Mouse (Mus musculus): ENCODE measurements around the gene Ap1m2. TPM values are rescaled to one million over a fixed set of nuclear protein-coding genes. Genes with fewer than 3 reads are reported as not detected.
A peak's percentile ranks its signal among the peaks of the same experiment; 100 is the strongest.
"Not testable (repeated sequence)": the region's sequence is repeated elsewhere in the genome, so short reads cannot be mapped to it uniquely, and the experiment has no call there.

Gene Ap1m2
- polyA plus RNA-seq, 1 experiment from 2014 or later, result 2.5 TPM

GRCm38 (mm10) chr9:21268305-21268704, 43.8 kb downstream of the Ap1m2 start:
- ATAC-seq (ENCODE audit: low FRiP score), result no peak
- Histone ChIP-seq H3K4me2 (no peak overlapping the region), H3K9ac (replicated peaks) (no peak overlapping the region), H3K9me3 (replicated peaks) (no peaks in the 10 kb centered on the region), H3K27ac (replicated peaks) (no peak overlapping the region), H3K4me3 (replicated peaks) (no peak overlapping the region), H3K4me1 (peaks cover 23% of the 10 kb centered on the region), H3K36me3 (peaks cover 62% of the 10 kb centered on the region), H3K27me3 (replicated peaks) (no peaks in the 10 kb centered on the region)
- WGBS, result 93% methylated on average over 16 of the region's 16 CpGs

DNA sequence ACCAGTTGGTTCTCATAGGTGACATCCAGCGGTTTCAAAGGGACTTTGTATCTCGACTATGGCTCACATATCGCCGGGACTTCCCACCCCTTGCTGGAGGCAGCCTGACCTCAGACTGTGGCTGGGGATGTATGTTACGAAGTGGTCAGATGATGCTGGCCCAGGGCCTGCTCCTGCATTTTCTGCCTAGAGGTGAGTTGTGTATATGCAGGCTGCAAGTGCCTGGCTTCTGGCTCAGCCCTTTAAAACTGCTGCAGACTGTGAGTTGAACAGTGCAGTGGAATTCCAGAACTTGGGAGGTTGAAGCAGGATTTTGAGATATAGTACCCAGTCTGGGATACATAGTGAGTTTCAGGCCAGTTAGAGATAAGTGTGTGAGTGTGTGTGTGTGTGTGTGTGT, 45.2 kb downstream of the Ap1m2 start:
- no peak overlapping the region for H3K4me3 ChIP-seq (replicated peaks)
- no peak for ATAC-seq (ENCODE audit: low FRiP score)
- peaks cover 23% of the 10 kb centered on the region for H3K4me1 ChIP-seq
- no peak overlapping the region for H3K27ac ChIP-seq (replicated peaks)
- peaks cover 48% of the 10 kb centered on the region for H3K36me3 ChIP-seq
- peak overlapping the region; percentile 82 for H3K4me2 ChIP-seq
- no peak overlapping the region for H3K9ac ChIP-seq (replicated peaks)
- WGBS, result 94% methylated on average over 5 of the region's 5 CpGs
- H3K9me3 ChIP-seq (replicated peaks), result no peaks in the 10 kb centered on the region
- no peaks in the 10 kb centered on the region for H3K27me3 ChIP-seq (replicated peaks)

DNA sequence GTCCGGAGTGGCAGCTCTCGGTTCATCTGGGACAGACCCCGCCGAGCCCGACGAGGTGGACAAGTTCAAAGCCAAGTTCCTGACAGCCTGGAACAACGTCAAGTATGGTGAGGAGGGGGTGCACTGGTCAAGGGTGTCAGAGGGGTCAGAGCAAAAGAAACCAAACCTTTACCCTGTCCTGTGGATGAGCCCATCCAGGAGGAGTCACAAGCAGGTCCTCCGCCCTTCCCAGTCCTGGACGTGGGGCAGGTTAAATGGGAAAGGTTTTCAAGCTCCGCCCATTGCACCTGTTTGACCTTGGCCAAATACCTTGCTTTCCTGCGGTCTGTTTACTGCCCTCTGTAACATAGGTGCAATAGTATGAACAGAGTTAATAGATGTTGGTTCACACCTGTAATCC, 46.5 kb downstream of the Ap1m2 start:
- Histone ChIP-seq H3K9ac (replicated peaks) (peak overlapping the region; percentile 90), H3K27ac (replicated peaks) (peak overlapping the region; percentile 83), H3K36me3 (peaks cover 35% of the 10 kb centered on the region), H3K9me3 (replicated peaks) (no peaks in the 10 kb centered on the region), H3K4me3 (replicated peaks) (peak overlapping the region; percentile 95), H3K4me2 (peak overlapping the region; percentile 82), H3K27me3 (replicated peaks) (no peaks in the 10 kb centered on the region), H3K4me1 (peaks cover 23% of the 10 kb centered on the region)
- 6% methylated on average over 11 of the region's 11 CpGs for WGBS
- ATAC-seq (ENCODE audit: low FRiP score), result peak; percentile 11; the same call in 1 of the 2 replicates

GRCm38 (mm10) chr9:21265000-21265561, 47.1 kb downstream of the Ap1m2 start, which contains the start of gene Atg4d:
Gene Atg4d (plus strand): TSS chr9:21265293.
- peak within 1 kb of the TSS; percentile 83 for H3K27ac ChIP-seq (replicated peaks)
- peak within 1 kb of the TSS; percentile 90 for H3K9ac ChIP-seq (replicated peaks)
- no peaks in the 10 kb centered on the region for H3K27me3 ChIP-seq (replicated peaks)
- peak; percentile 98 for ATAC-seq (ENCODE audit: low FRiP score)
- peak within 1 kb of the TSS; percentile 95 for H3K4me3 ChIP-seq (replicated peaks)
- H3K4me2 ChIP-seq, result peak within 1 kb of the TSS; percentile 82
- WGBS, result under 1% methylated on average over 49 of the region's 49 CpGs
- H3K36me3 ChIP-seq, result peaks cover 29% of the 10 kb centered on the region
- H3K4me1 ChIP-seq, result peaks cover 23% of the 10 kb centered on the region
- H3K9me3 ChIP-seq (replicated peaks), result no peaks in the 10 kb centered on the region

DNA sequence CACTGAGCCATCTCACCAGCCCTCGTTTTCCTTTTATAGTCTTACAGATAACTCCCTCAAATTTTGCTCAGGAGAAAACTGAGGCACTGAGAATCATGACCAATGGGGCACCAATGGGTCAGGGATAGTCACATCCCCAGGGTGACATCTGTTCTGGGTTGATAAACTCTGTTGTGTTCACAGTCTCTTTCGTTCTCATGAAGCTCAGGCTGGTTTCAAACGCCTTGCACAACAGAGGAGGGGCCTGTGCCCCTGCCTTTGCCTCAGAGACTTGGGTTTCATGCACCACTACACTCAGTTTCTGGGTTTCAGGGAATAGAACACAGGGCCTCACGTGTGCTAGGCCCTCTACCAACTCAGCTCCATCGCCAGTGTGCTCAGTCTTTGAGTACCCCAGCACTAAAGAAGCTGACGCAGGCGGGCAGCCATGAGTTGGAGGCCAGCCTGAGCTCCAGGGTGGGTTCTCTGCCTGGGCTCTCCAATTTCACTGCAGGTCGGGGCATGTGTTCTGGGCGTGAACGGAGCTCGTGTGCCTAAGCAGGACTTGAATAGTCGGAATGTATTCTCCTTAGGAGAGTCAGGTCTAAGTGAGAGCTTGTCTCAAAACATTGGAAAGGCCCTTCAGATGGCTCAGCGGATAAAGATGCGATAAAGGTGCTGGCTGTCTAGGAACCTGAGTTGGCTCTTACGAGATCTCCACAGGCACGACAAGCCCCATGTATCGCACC, 47.7 kb downstream of the Ap1m2 start:
- H3K4me3 ChIP-seq (replicated peaks), result peak overlapping the region; percentile 95
- peak overlapping the region; percentile 83 for H3K27ac ChIP-seq (replicated peaks)
- peak overlapping the region; percentile 90 for H3K9ac ChIP-seq (replicated peaks)
- WGBS, result 17% methylated on average over 17 of the region's 17 CpGs
- H3K27me3 ChIP-seq (replicated peaks), result 0 out of 2 replicates have a peak, but pooled peaks cover 2% of the 10 kb centered on the region
- H3K36me3 ChIP-seq, result peaks cover 25% of the 10 kb centered on the region
- H3K4me1 ChIP-seq, result peaks cover 23% of the 10 kb centered on the region
- H3K4me2 ChIP-seq, result peak overlapping the region; percentile 82
- no peaks in the 10 kb centered on the region for H3K9me3 ChIP-seq (replicated peaks)
- ATAC-seq (ENCODE audit: low FRiP score), result peak; percentile 52

GRCm38 (mm10) chr9:21261831-21262230, 50.3 kb downstream of the Ap1m2 start:
- ATAC-seq (ENCODE audit: low FRiP score), result no peak
- Histone ChIP-seq H3K4me2 (no peak overlapping the region), H3K9ac (replicated peaks) (no peak overlapping the region), H3K4me1 (peaks cover 20% of the 10 kb centered on the region), H3K27ac (replicated peaks) (no peak overlapping the region), H3K4me3 (replicated peaks) (no peak overlapping the region), H3K9me3 (replicated peaks) (no peaks in the 10 kb centered on the region), H3K36me3 (peaks cover 4% of the 10 kb centered on the region; the same call in 1 of the 2 replicates), H3K27me3 (replicated peaks) (0 out of 2 replicates have a peak, but pooled peaks cover 3% of the 10 kb centered on the region)
- 63% methylated on average over 2 of the region's 2 CpGs for WGBS

DNA sequence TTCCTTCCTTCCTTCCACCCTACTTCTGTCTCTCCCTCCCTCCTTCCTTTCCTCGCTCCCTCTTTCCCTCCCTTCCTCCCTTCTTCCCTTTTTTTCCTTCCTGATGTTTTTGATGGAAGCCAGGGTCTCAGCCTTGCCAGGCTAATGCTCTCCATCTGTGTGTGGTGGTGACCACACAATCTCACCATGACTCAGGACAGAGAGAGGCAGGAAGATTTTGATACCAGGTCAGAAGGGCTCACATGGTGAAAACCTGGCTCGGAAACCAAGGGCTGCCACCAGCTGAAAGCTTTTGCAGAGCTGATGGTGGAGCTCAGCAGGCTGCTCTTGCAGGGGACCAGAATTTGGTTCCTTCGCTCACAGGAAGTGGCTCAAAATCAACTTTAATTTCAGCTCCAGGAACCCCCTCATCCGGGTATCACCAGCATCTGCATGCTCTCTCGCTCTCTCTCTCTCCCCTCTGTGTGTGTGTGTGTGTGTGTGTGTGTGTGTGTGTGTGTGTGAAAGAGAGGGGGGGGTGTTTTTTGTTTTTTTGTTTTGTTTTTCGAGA, 51.6 kb downstream of the Ap1m2 start:
- 88% methylated on average over 6 of the region's 6 CpGs for WGBS
- no peak overlapping the region for H3K9ac ChIP-seq (replicated peaks)
- H3K36me3 ChIP-seq, result no peaks in the 10 kb centered on the region
- no peak overlapping the region for H3K27ac ChIP-seq (replicated peaks)
- peaks cover 8% of the 10 kb centered on the region; the same call in 1 of the 2 replicates for H3K4me1 ChIP-seq
- no peaks in the 10 kb centered on the region for H3K9me3 ChIP-seq (replicated peaks)
- H3K4me3 ChIP-seq (replicated peaks), result no peak overlapping the region
- no peak for ATAC-seq (ENCODE audit: low FRiP score)
- H3K4me2 ChIP-seq, result no peak overlapping the region
- H3K27me3 ChIP-seq (replicated peaks), result 0 out of 2 replicates have a peak, but pooled peaks cover 3% of the 10 kb centered on the region

DNA sequence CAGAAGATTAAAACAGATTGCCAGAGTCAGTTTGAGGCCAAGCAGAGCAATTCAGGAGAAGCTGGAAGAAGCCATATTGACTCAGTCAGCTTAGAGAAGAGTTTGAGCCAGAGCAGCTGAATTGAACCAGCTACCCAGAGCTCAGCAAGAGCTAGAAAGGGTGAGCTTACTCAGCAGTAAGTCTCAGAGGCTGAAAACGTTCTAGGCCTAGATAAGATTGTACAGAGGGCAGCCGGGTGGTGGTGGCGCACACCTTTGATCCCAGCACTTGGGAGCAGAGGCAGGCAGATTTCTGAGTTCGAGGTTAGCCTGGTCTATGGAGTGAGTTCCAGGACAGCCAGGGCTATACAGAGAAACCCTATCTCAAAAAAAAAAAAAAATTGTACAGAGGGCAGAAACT, 55.8 kb downstream of the Ap1m2 start:
- H3K36me3 ChIP-seq; H3K9ac ChIP-seq (replicated peaks); H3K4me3 ChIP-seq (replicated peaks); H3K9me3 ChIP-seq (replicated peaks); H3K4me1 ChIP-seq; H3K4me2 ChIP-seq; H3K27ac ChIP-seq (replicated peaks); ATAC-seq (ENCODE audit: low FRiP score): not testable (repeated sequence)
- H3K27me3 ChIP-seq (replicated peaks), result peaks cover 18% of the 10 kb centered on the region
- 83% methylated on average over 4 of the region's 4 CpGs for WGBS

DNA sequence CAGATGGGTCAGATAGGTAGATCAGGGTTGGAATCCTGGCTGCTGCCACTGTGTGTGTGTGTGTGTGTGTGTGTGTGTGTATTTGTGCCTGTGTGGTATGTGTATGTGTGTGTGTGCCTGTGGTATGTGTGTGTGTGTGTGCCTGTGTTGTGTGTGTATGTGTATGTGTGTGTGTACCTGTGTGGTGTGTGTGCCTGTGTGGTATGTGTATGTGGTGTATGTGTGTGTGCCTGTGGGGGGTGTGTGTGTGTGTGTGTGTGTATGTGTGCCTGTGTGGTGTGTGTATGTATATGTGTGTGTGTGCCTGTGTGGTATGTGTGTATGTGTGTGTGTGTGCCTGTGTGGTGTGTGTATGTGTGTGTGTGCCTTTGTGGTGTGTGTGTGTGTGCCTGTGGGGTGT, 57.4 kb downstream of the Ap1m2 start:
- H3K4me3 ChIP-seq (replicated peaks), result no peak overlapping the region
- no peak for ATAC-seq (ENCODE audit: low FRiP score)
- no peaks in the 10 kb centered on the region for H3K36me3 ChIP-seq
- no peaks in the 10 kb centered on the region for H3K4me1 ChIP-seq
- no peak overlapping the region for H3K9ac ChIP-seq (replicated peaks)
- H3K27ac ChIP-seq (replicated peaks), result no peak overlapping the region
- H3K9me3 ChIP-seq (replicated peaks), result no peaks in the 10 kb centered on the region
- H3K27me3 ChIP-seq (replicated peaks), result peaks cover 34% of the 10 kb centered on the region
- no peak overlapping the region for H3K4me2 ChIP-seq

DNA sequence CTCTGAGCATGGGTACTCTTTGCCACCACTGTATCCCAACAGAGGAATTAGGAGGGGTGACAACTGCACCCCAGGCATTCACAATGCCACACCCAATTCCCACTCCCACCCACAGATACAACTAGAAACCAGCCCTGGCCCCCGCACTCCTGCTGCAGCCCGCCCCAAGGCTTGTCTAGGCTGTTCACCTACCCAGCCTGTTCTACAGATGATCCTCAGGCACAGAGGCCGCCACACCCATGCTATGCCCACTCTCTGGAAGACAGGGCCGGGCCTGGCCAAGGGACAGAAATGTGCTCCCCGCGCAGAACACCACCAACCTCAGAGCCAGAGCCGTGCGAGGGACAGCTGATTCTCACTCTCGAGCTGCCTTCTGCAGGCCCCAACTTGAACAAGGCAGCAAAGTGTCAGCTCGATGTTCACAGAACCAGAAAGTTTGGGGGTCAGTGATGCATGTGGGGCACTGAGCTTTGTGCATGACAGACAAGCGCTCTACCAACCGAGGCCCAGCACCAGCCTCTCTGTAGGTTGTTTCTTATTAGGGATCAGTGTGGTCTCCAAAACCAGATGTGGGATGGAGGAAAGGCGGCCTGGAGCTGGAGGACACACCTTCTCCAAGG, 60.9 kb downstream of the Ap1m2 start:
- Histone ChIP-seq H3K36me3 (no peaks in the 10 kb centered on the region), H3K4me2 (no peak overlapping the region)

DNA sequence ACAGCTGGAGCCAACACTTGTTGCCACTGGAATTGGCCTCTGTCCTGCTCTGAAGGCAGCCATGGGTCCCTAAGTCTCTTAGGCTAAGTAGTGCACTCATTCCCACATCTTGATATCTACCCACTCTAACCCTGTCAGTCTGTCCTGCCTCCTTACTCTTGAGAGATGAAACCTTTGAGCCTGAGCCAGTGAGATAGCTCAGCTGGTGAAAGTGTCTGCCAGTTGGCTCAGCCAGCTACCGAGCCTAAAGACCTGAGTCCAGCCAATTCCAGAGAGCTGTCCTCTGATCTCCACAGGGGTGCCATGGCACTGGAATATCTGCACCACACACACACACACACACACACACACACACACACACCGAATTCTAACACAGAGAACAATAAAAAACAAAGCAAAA, 61.6 kb downstream of the Ap1m2 start:
- Histone ChIP-seq H3K4me3 (replicated peaks) (no peak overlapping the region), H3K36me3 (no peaks in the 10 kb centered on the region), H3K27ac (replicated peaks) (no peak overlapping the region), H3K27me3 (replicated peaks) (peaks cover 68% of the 10 kb centered on the region), H3K4me1 (peaks cover 5% of the 10 kb centered on the region), H3K9me3 (replicated peaks) (no peaks in the 10 kb centered on the region), H3K4me2 (no peak overlapping the region), H3K9ac (replicated peaks) (no peak overlapping the region)
- WGBS, result 68% methylated on average over 2 of the region's 2 CpGs
- ATAC-seq (ENCODE audit: low FRiP score), result no peak

More for the DNA sequence above, 60.9 kb downstream of the Ap1m2 start:
- H3K27ac ChIP-seq (replicated peaks), result no peak overlapping the region
- H3K4me3 ChIP-seq (replicated peaks), result no peak overlapping the region
- peaks cover 61% of the 10 kb centered on the region for H3K27me3 ChIP-seq (replicated peaks)
- no peak overlapping the region for H3K9ac ChIP-seq (replicated peaks)
- no peak for ATAC-seq (ENCODE audit: low FRiP score)
- peaks cover 4% of the 10 kb centered on the region for H3K4me1 ChIP-seq
- no peaks in the 10 kb centered on the region for H3K9me3 ChIP-seq (replicated peaks)
- 75% methylated on average over 13 of the region's 13 CpGs for WGBS

Data from neural tube, embryonic 15.5 days (tissue).